Mouse (Mus musculus) lung, postnatal 0 days (tissue): ENCODE measurements around the gene Arfrp1. TPM values are rescaled to one million over a fixed set of nuclear protein-coding genes. Genes with fewer than 3 reads are reported as not detected.
A peak's percentile ranks its signal among the peaks of the same experiment; 100 is the strongest.

Source experiments
- ATAC-seq: fragments of 200-750 bp; cut with Nextera tagmentation; 2 replicates; pipeline ENCODE4 v1.8.0; 2017; ENCODE audit warnings: moderate library complexity
- DNase-seq: peaks from one replicate; pipeline ENCODE4 v3.0.0-alpha.2; 2016; ENCODE audit warnings: low spot score
- H3K27ac ChIP-seq: fragments of 300-500 bp; sonication (generic); 2 replicates; pipeline ENCODE4 v1.5.1; 2014; ENCODE audit warnings: antibody characterized with exemption, mild to moderate bottlenecking, low read length, mixed read lengths
- H3K27me3 ChIP-seq: fragments of 300-500 bp; sonication (generic); replicated peaks from 2 replicates; pipeline ENCODE4 v1.6.1; 2014; ENCODE audit warnings: low read length, mixed read lengths; ENCODE audit not compliant: insufficient read depth
- H3K36me3 ChIP-seq: fragments of 300-500 bp; sonication (generic); 2 replicates; pipeline ENCODE4 v1.6.1; 2014; ENCODE audit warnings: low read length, mixed read lengths; ENCODE audit not compliant: insufficient read depth
- H3K4me1 ChIP-seq: fragments of 300-500 bp; sonication (generic); 2 replicates; pipeline ENCODE4 v1.6.1; 2014; ENCODE audit warnings: antibody characterized with exemption, low read depth, low read length, mixed read lengths; ENCODE audit not compliant: insufficient read depth
- H3K4me2 ChIP-seq: fragments of 300-500 bp; sonication (generic); replicated peaks from 2 replicates; pipeline ENCODE4 v1.6.1; 2014; ENCODE audit warnings: low read depth, mild to moderate bottlenecking, low read length, moderate library complexity, mixed read lengths
- H3K4me3 ChIP-seq: fragments of 300-500 bp; sonication (generic); 2 replicates; pipeline ENCODE4 v1.5.1; 2014; ENCODE audit warnings: low read depth, low read length
- H3K9ac ChIP-seq: fragments of 300-500 bp; sonication (generic); replicated peaks from 2 replicates; pipeline ENCODE4 v1.6.1; 2014; ENCODE audit warnings: low read depth, mild to moderate bottlenecking
- H3K9me3 ChIP-seq: fragments of 300-500 bp; sonication (generic); 2 replicates; pipeline ENCODE4 v1.6.1; 2016; ENCODE audit warnings: low read length, mixed read lengths
- CTCF ChIP-seq: IDR thresholded peaks from 2 replicates; pipeline ENCODE4 v1.5.1; 2016; ENCODE audit warnings: antibody characterized with exemption, mild to moderate bottlenecking
- EP300 ChIP-seq: IDR thresholded peaks from 2 replicates; pipeline ENCODE4 v1.6.1; 2016; ENCODE audit warnings: antibody characterized with exemption, mild to moderate bottlenecking, control low read depth
- WGBS: fragments of 180-500 bp; shearing (Covaris S2); extraction: QIAGEN DNeasy Blood & Tissue Kit; methylation state at CpG from one replicate; pipeline ENCODE4 v1.1.7; 2014; 5-methylcytosine and 5-hydroxymethylcytosine counted together
- polyA plus RNA-seq: library from polyadenylated mRNA; unstranded; fragments of >200 nt; fragmentation: Nextera tagmentation; extraction: Ambion mirVana; gene quantifications from 2 replicates; pipeline ENCODE4 v1.2.1, GENCODE M21; 2015

Gene Arfrp1
- polyA plus RNA-seq, 1 experiment from 2014 or later = 46.6 TPM

GRCm38 (mm10) chr2:181380251-181380650, 15.0 kb upstream of the Arfrp1 start:
- WGBS = 70% methylated on average over 5 of the region's 5 CpGs
- H3K36me3 ChIP-seq = peaks cover 28% of the 10 kb centered on the region
- ATAC-seq = no peak

GRCm38 (mm10) chr2:181379778-181380177, 14.6 kb upstream of the Arfrp1 start, which contains the start of gene Lime1:
Gene Lime1, plus strand, starts transcription at chr2:181380078.
- TF ChIP-seq CTCF (no peak), EP300 (no peak)
- Histone ChIP-seq H3K36me3 (peaks cover 28% of the 10 kb centered on the region), H3K27me3 (no peaks in the 10 kb centered on the region), H3K4me3 (no peak within 1 kb of the TSS), H3K9me3 (no peaks in the 10 kb centered on the region), H3K9ac (no peak within 1 kb of the TSS), H3K27ac (no peak within 1 kb of the TSS), H3K4me1 (no peaks in the 10 kb centered on the region), H3K4me2 (no peak within 1 kb of the TSS)
- WGBS = 93% methylated on average over 12 of the region's 12 CpGs
- DNase-seq = no peak
- ATAC-seq = no peak

More at GRCm38 (mm10) chr2:181380251-181380650, 15.0 kb upstream of the Arfrp1 start:
- no peak overlapping the region for H3K4me2 ChIP-seq
- H3K27ac ChIP-seq = no peak overlapping the region
- H3K9me3 ChIP-seq = no peaks in the 10 kb centered on the region
- H3K27me3 ChIP-seq = no peaks in the 10 kb centered on the region
- no peak for DNase-seq
- no peak overlapping the region for H3K4me3 ChIP-seq
- no peaks in the 10 kb centered on the region for H3K4me1 ChIP-seq
- TF ChIP-seq CTCF (no peak), EP300 (no peak)
- no peak overlapping the region for H3K9ac ChIP-seq

DNA sequence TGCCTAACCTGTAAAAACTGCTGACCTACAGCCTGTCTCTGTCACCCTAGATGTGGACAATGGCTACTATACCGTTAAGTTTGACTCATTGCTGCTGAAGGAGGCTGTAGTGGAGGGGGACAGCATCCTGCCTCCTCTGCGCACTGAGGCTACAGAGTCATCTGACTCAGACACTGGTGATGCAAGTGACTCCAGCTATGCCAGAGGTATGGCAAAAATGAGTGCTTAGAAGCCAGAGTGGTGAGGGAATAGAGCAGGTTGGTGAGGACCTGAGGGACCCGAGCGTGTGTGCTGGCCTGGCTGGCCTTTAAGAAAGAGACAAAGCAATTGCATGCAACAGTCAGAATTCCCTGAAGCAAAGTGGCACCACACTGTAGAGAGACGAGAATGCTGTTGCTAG, 13.5 kb upstream of the Arfrp1 start:
- ATAC-seq (no peak), DNase-seq (no peak)
- H3K4me2 ChIP-seq = no peak overlapping the region
- no peaks in the 10 kb centered on the region for H3K4me1 ChIP-seq
- no peak overlapping the region for H3K4me3 ChIP-seq
- H3K36me3 ChIP-seq = peaks cover 28% of the 10 kb centered on the region
- H3K9ac ChIP-seq = no peak overlapping the region
- no peak for TF ChIP-seq CTCF
- no peak for TF ChIP-seq EP300
- no peaks in the 10 kb centered on the region for H3K27me3 ChIP-seq
- WGBS = 88% methylated on average over 5 of the region's 5 CpGs
- no peaks in the 10 kb centered on the region for H3K9me3 ChIP-seq
- no peak overlapping the region for H3K27ac ChIP-seq

GRCm38 (mm10) chr2:181377230-181377629, 12.0 kb upstream of the Arfrp1 start:
- H3K4me3 ChIP-seq = no peak overlapping the region
- ATAC-seq (no peak), DNase-seq (no peak)
- no peak overlapping the region for H3K4me2 ChIP-seq
- peaks cover 24% of the 10 kb centered on the region for H3K36me3 ChIP-seq
- no peaks in the 10 kb centered on the region for H3K9me3 ChIP-seq
- no peaks in the 10 kb centered on the region for H3K4me1 ChIP-seq
- H3K9ac ChIP-seq = no peak overlapping the region
- no peak overlapping the region for H3K27ac ChIP-seq
- H3K27me3 ChIP-seq = no peaks in the 10 kb centered on the region
- no peak for TF ChIP-seq CTCF
- no peak for TF ChIP-seq EP300
- 67% methylated on average over 2 of the region's 2 CpGs for whole genome bisulfite sequencing

GRCm38 (mm10) chr2:181375787-181376186, 10.6 kb upstream of the Arfrp1 start:
- Histone ChIP-seq H3K4me1 (no peaks in the 10 kb centered on the region), H3K4me3 (no peak overlapping the region), H3K27me3 (no peaks in the 10 kb centered on the region), H3K9ac (no peak overlapping the region), H3K4me2 (no peak overlapping the region), H3K27ac (no peak overlapping the region), H3K36me3 (peaks cover 17% of the 10 kb centered on the region), H3K9me3 (no peaks in the 10 kb centered on the region)
- TF ChIP-seq EP300 (no peak), CTCF (peak; percentile 65)
- 88% methylated on average over 2 of the region's 2 CpGs for WGBS
- no peak for ATAC-seq
- DNase-seq = peak; percentile 47

- Histone ChIP-seq H3K27ac (no peak overlapping the region), H3K9ac (no peak overlapping the region), H3K27me3 (no peaks in the 10 kb centered on the region), H3K36me3 (no peaks in the 10 kb centered on the region; the same call in 1 of the 2 replicates), H3K4me1 (peaks cover 10% of the 10 kb centered on the region; the same call in 1 of the 2 replicates), H3K4me3 (no peak overlapping the region), H3K4me2 (no peak overlapping the region), H3K9me3 (no peaks in the 10 kb centered on the region)
- TF ChIP-seq EP300 (no peak), CTCF (peak; percentile 32; the same call in 1 of the 2 replicates)
- DNase-seq = no peak
- WGBS = 98% methylated on average over 5 of the region's 5 CpGs
- ATAC-seq = no peak
Measured at GRCm38 (mm10) chr2:181370001-181370400, 4.8 kb upstream of the Arfrp1 start.

GRCm38 (mm10) chr2:181365655-181366075, 461 bp upstream of the Arfrp1 start:
- TF ChIP-seq CTCF = no peak; the same call in 1 of the 2 replicates
- TF ChIP-seq EP300 = no peak
- peak; percentile 56 for ATAC-seq
- peaks cover 13% of the 10 kb centered on the region; the same call in 1 of the 2 replicates for H3K4me1 ChIP-seq
- peak overlapping the region; percentile 97 for H3K4me2 ChIP-seq
- peak overlapping the region; percentile 91 for H3K4me3 ChIP-seq
- H3K27ac ChIP-seq = peak overlapping the region; percentile 94
- 2% methylated on average over 20 of the region's 20 CpGs for WGBS
- H3K27me3 ChIP-seq = no peaks in the 10 kb centered on the region
- H3K36me3 ChIP-seq = peaks cover 10% of the 10 kb centered on the region; the same call in 1 of the 2 replicates
- peak overlapping the region; percentile 86 for H3K9ac ChIP-seq
- DNase-seq = peak; percentile 41
- H3K9me3 ChIP-seq = no peaks in the 10 kb centered on the region
